Mouse (Mus musculus) embryonic facial prominence, embryonic 12.5 days (tissue): Measurements from ENCODE around the gene Ppfibp1. TPM values are rescaled to one million over a fixed set of nuclear protein-coding genes. Genes with fewer than 3 reads are reported as not detected.
A peak's percentile ranks its signal among the peaks of the same experiment; 100 is the strongest.

Source experiments
- ATAC-seq: fragments of 200-750 bp; cut with Nextera tagmentation; 2 replicates; pipeline ENCODE4 v1.8.0; 2017; ENCODE audit not compliant: insufficient number of reproducible peaks, insufficient read depth, low FRiP score, low TSS enrichment
- H3K27ac ChIP-seq: fragments of 300-500 bp; sonication (generic); 2 replicates; pipeline ENCODE4 v1.5.1; 2016; ENCODE audit warnings: mild to moderate bottlenecking
- H3K27me3 ChIP-seq: fragments of 300-500 bp; sonication (generic); 2 replicates; pipeline ENCODE4 v1.6.1; 2016; ENCODE audit warnings: mild to moderate bottlenecking, moderate library complexity
- H3K36me3 ChIP-seq: fragments of 300-500 bp; sonication (generic); 2 replicates; pipeline ENCODE4 v1.6.1; 2016; ENCODE audit warnings: mild to moderate bottlenecking
- H3K4me1 ChIP-seq: fragments of 300-500 bp; sonication (generic); 2 replicates; pipeline ENCODE4 v1.6.1; 2016
- H3K4me2 ChIP-seq: fragments of 300-500 bp; sonication (generic); replicated peaks from 2 replicates; pipeline ENCODE4 v1.6.1; 2016; ENCODE audit warnings: mild to moderate bottlenecking, moderate library complexity
- H3K4me3 ChIP-seq: fragments of 300-500 bp; sonication (generic); 2 replicates; pipeline ENCODE4 v1.5.1; 2016; ENCODE audit warnings: mild to moderate bottlenecking
- H3K9ac ChIP-seq: fragments of 300-500 bp; sonication (generic); 2 replicates; pipeline ENCODE4 v1.6.1; 2016; ENCODE audit warnings: mild to moderate bottlenecking, moderate library complexity
- H3K9me3 ChIP-seq: fragments of 300-500 bp; sonication (generic); 2 replicates; pipeline ENCODE4 v1.6.1; 2016; ENCODE audit warnings: mild to moderate bottlenecking, moderate library complexity
- WGBS: fragments of 180-500 bp; shearing (Covaris S2); methylation state at CpG from one replicate; pipeline ENCODE4 v1.1.7; 2016; 5-methylcytosine and 5-hydroxymethylcytosine counted together
- polyA plus RNA-seq: library from polyadenylated mRNA; unstranded; fragments of >200 nt; fragmentation: Nextera tagmentation; extraction: Ambion mirVana; gene quantifications from 2 replicates; pipeline ENCODE4 v1.2.1, GENCODE M21; 2016

The Ppfibp1 gene
- polyA plus RNA-seq, 1 experiment from 2014 or later = 57.6 TPM

- 84% methylated on average over 9 of the region's 9 CpGs for WGBS
- Histone ChIP-seq H3K36me3 (peaks cover 50% of the 10 kb centered on the region), H3K9ac (no peak overlapping the region), H3K4me2 (no peak overlapping the region), H3K27me3 (no peaks in the 10 kb centered on the region), H3K4me1 (no peaks in the 10 kb centered on the region; the same call in 1 of the 2 replicates), H3K27ac (no peak overlapping the region), H3K4me3 (no peak overlapping the region), H3K9me3 (no peaks in the 10 kb centered on the region)
- no peak for ATAC-seq
These were observed 173.3 kb downstream of the Ppfibp1 start for GRCm38 (mm10) chr6:147061630-147062029.

DNA sequence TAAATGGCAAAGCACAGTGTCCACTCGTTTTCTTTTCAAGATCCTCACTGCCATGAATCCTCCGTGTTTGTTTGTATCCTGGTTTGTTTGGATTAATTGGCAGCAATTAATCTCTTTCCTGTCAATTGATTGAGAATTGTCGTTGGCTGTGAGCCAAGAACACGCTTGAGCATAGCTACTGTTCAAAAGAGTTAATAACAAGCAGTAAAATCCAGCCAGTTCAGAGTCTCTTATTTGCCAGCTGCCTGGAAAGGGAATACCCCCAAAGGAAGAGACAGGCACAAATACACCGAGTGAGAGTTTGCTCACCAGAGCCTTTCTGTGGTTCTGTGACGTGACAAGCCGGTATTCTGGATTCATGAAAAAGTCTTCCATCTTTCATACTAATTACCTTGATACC, 173.7 kb downstream of the Ppfibp1 start:
- WGBS = 70% methylated on average over 7 of the region's 7 CpGs
- Histone ChIP-seq H3K9me3 (no peaks in the 10 kb centered on the region), H3K4me1 (no peaks in the 10 kb centered on the region; the same call in 1 of the 2 replicates), H3K27ac (no peak overlapping the region), H3K4me3 (no peak overlapping the region), H3K36me3 (peaks cover 52% of the 10 kb centered on the region), H3K9ac (no peak overlapping the region), H3K27me3 (no peaks in the 10 kb centered on the region), H3K4me2 (no peak overlapping the region)
- no peak for ATAC-seq

DNA sequence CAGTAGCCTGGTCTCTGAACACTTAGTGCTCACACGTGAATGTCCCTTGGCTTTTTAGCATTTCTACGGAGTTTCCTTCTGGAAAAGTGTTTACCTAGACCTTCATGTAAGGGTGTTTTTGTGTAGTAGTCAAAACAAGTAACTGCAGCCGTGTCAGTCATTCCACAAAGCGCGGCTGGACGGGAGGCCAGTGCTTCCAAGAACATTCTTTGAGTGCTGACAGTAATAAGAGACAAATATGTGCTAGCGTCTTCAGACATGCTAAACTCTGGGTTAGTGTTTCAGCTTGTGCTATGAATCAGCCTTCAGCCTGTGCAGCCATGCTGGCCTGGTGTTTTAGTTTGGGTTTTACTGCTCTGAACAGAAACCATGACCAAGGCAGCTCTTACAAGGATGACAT, 174.4 kb downstream of the Ppfibp1 start:
- Histone ChIP-seq H3K4me1 (no peaks in the 10 kb centered on the region; the same call in 1 of the 2 replicates), H3K27ac (0 out of 2 replicates have a peak overlapping the region, but pooled peaks have one; percentile 6), H3K27me3 (no peaks in the 10 kb centered on the region), H3K4me2 (no peak overlapping the region), H3K9me3 (no peaks in the 10 kb centered on the region), H3K36me3 (peaks cover 54% of the 10 kb centered on the region), H3K9ac (no peak overlapping the region), H3K4me3 (no peak overlapping the region)
- 80% methylated on average over 7 of the region's 7 CpGs for WGBS
- ATAC-seq = no peak

DNA sequence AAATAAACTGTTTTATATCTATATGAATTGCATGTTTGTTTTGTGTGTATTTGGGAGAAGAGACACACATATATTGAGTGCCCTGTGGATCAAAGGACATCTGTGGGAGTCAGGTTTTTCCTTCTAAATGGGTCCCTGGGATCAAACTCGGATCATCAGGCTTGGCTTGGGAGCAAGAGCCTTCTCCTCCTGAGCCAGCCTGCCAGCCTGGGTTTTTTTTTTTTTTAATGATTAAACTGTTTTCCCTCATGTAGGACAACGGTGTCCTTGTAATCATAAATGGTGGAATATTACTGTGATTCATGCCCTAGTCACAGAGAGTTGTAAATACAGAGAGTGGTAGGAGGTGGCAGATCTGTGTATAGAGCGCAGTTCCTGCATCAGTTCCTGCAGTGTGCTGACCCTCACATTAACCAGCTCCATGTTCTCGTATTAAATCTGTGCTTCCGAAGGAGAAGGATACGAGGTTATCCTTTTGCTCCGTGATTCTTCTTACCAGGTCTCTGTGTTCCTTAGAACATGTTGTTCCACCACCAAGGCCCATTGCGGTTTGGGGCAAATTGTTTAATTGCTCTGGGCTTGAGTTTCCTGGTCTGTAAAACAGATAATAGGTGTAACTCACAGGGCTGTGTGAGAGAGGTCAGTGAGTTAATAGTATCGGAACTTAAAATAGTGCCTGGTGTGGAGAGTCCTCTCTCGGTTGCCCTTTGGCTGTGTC, 176.1 kb downstream of the Ppfibp1 start:
- Histone ChIP-seq H3K27me3 (no peaks in the 10 kb centered on the region), H3K36me3 (peaks cover 48% of the 10 kb centered on the region), H3K4me3 (no peak overlapping the region), H3K4me1 (no peaks in the 10 kb centered on the region; the same call in 1 of the 2 replicates), H3K4me2 (no peak overlapping the region), H3K9me3 (no peaks in the 10 kb centered on the region), H3K27ac (no peak overlapping the region), H3K9ac (no peak overlapping the region)
- no peak for ATAC-seq
- WGBS = 82% methylated on average over 10 of the region's 10 CpGs

DNA sequence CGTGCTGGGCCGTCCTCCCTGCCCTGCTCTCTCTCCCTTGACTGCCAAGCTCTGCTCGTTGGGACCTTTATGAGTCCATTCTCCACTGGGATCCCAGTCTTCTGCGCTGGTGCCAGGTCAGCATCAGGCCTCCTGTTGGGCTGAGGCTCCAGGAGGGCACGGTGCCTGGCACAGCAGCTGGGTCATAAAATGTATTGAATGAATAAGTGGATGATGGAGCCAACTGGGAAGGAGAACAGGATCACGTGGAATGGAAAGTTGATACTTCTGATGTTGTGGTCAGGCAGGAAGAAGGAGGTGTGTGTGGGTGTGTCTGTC, 176.6 kb downstream of the Ppfibp1 start:
- Histone ChIP-seq H3K9me3 (no peaks in the 10 kb centered on the region), H3K27ac (no peak overlapping the region), H3K9ac (no peak overlapping the region), H3K4me1 (no peaks in the 10 kb centered on the region; the same call in 1 of the 2 replicates), H3K27me3 (no peaks in the 10 kb centered on the region), H3K4me2 (no peak overlapping the region), H3K4me3 (no peak overlapping the region), H3K36me3 (peaks cover 45% of the 10 kb centered on the region)
- no peak for ATAC-seq
- 84% methylated on average over 6 of the region's 6 CpGs for WGBS

- Histone ChIP-seq H3K9me3 (no peaks in the 10 kb centered on the region), H3K36me3 (peaks cover 22% of the 10 kb centered on the region), H3K27me3 (no peaks in the 10 kb centered on the region), H3K4me3 (no peak overlapping the region), H3K4me2 (no peak overlapping the region), H3K4me1 (no peaks in the 10 kb centered on the region), H3K27ac (no peak overlapping the region), H3K9ac (no peak overlapping the region)
- 61% methylated on average over 5 of the region's 5 CpGs for WGBS
- no peak for ATAC-seq
These were observed 187.6 kb downstream of the Ppfibp1 start for GRCm38 (mm10) chr6:147075808-147076387.

DNA sequence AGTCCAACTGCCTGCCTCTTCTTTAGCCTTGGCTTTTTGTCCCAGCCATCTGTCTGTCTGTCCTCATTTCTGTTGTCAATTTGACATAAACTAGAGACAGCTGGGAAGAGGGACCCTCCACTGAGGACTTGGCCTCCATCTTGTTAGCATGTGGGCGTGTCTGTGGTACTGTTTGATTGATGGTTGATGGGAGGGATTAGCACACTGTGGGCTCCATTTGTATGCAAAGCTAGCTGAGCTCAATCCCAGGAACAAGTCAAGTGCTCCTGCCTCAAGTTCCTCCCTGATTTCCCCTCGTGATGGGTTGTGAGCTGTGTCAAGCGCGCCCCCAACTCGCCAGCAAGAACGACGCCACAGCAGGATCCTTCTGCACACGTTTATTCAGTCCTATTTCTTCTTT, 188.6 kb downstream of the Ppfibp1 start:
- Histone ChIP-seq H3K4me3 (no peak overlapping the region), H3K4me2 (no peak overlapping the region), H3K36me3 (peaks cover 18% of the 10 kb centered on the region), H3K4me1 (no peaks in the 10 kb centered on the region), H3K9ac (no peak overlapping the region), H3K9me3 (no peaks in the 10 kb centered on the region), H3K27ac (no peak overlapping the region), H3K27me3 (no peaks in the 10 kb centered on the region)
- no peak for ATAC-seq
- 85% methylated on average over 8 of the region's 8 CpGs for WGBS

DNA sequence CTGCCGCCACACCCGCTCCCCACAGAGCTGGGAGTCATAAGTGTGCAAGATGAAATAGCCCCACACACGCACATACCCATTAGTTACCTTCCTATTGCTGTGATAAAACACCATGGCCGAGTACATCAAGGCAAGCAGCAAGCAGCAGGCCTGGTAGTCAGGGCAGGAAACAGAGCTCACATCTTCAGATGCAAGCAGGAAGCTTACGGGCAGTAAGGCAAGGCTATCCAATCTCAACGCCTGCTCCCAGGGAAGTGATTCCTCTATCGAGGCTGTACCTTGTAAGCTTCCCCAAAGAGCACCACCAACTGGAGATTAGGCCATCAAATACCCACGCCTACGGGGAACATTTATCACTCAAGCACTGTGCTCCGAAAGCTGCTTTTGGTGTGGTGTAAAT, 191.6 kb downstream of the Ppfibp1 start:
- no peak overlapping the region for H3K9ac ChIP-seq
- no peak overlapping the region for H3K4me3 ChIP-seq
- H3K9me3 ChIP-seq = no peaks in the 10 kb centered on the region
- no peak for ATAC-seq
- 92% methylated on average over 10 of the region's 10 CpGs for WGBS
- no peaks in the 10 kb centered on the region for H3K4me1 ChIP-seq
- H3K27ac ChIP-seq = no peak overlapping the region
- H3K36me3 ChIP-seq = no peaks in the 10 kb centered on the region
- no peaks in the 10 kb centered on the region for H3K27me3 ChIP-seq
- H3K4me2 ChIP-seq = no peak overlapping the region

Other genes starting within 250 kb of the Ppfibp1 start
- gene Med21, start 245.9 kb upstream of the Ppfibp1 start, polyA plus RNA-seq = 130 and 143 TPM in 2 replicates
- 37.0 and 38.4 TPM in 2 replicates for gene Tm7sf3, start 245.7 kb upstream of the Ppfibp1 start, polyA plus RNA-seq
- 19.5 and 20.1 TPM in 2 replicates for gene Stk38l, start 163.5 kb upstream of the Ppfibp1 start, polyA plus RNA-seq
- gene Arntl2, start 92.4 kb upstream of the Ppfibp1 start, polyA plus RNA-seq = 7.1 and 8.8 TPM in 2 replicates
- gene Smco2, start 38.4 kb upstream of the Ppfibp1 start, polyA plus RNA-seq = not detected in 2 replicates
- gene 1700034J05Rik, start 65.9 kb downstream of the Ppfibp1 start, polyA plus RNA-seq = 0.11 and 0.17 TPM in 2 replicates
- 1.5 and 1.8 TPM in 2 replicates for gene Rep15, start 144.1 kb downstream of the Ppfibp1 start, polyA plus RNA-seq
- gene Mrps35, start 154.3 kb downstream of the Ppfibp1 start, polyA plus RNA-seq = 92.0 and 94.8 TPM in 2 replicates
- 2.7 and 3.2 TPM in 2 replicates for gene Mansc4, start 198.5 kb downstream of the Ppfibp1 start, polyA plus RNA-seq
- gene Klhl42, start 202.9 kb downstream of the Ppfibp1 start, polyA plus RNA-seq = 11.1 and 11.5 TPM in 2 replicates